Mouse (Mus musculus) layer of hippocampus, adult 11-12 months (tissue): ENCODE results near the gene Rsph1.
A peak's percentile ranks its signal among the peaks of the same experiment; 100 is the strongest.

ENCODE experiments used
- DNase-seq: peaks from one replicate; pipeline ENCODE4 v3.0.0; 2022; ENCODE audit warnings: low spot score

Rsph1 gene

DNA sequence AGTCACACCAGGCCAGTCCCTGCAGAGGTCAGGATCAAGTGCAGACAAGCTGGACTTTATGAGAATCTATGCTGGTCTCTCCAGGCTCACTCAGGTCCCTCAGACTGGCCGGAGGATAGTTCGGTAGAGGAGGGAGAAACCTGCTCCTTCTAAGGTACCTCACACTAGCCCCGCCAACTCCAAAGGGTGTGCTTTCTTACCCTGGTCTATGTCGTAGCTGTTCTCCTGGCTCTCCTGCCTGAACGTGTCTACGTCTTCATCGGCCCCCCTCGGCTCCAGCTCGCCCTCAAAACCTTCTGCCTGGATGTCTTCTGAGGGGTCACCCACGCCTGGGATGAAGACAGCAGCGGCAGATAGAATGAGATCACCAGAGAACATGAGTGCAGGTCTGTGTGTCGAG is 19.3 kb downstream of the Rsph1 start:
- DNase-seq, result no peak

DNA sequence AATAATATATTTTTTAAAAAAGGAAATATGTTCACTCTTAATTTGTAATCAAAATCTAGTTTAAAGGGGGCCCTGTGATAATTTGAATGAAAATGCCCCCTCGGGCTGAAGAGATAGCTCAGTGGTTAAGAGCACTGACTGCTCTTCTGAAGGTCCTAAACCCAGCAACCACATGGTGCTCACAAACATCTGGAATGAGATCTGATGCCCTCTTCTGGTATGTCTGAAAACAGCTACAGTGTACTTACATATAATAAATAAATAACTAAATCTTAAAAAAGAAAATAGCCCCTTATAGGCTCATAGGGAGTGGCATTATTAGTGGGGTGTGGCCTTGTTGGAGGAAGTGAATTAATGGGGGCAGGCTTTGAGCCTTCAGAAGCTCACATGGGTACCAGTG is 20.0 kb downstream of the Rsph1 start:
- no peak for DNase-seq

DNA sequence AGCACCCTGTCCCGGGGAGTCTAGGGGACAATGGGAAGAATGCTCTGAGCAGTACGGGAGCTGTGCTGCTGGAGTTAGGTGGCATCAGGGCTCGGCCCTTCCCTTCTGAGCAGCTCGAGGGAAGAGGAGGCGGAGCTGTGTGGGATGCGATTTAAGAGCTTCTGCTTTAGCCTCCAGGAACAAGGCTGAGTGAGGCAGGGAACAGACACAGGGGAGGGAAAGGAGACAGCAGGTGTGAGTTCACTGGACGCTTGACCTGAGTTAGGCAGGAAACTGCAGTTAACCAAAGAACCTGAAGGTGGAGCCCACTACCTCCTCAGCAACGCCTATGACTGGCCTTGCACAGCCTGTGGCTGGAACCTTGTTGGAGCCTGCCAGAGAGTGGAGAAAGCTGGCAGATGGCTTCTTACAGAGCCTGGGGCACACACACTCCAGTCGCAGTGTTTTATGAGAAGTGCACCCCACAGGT is 22.7 kb downstream of the Rsph1 start:
- DNase-seq, result peak; percentile 80

DNA sequence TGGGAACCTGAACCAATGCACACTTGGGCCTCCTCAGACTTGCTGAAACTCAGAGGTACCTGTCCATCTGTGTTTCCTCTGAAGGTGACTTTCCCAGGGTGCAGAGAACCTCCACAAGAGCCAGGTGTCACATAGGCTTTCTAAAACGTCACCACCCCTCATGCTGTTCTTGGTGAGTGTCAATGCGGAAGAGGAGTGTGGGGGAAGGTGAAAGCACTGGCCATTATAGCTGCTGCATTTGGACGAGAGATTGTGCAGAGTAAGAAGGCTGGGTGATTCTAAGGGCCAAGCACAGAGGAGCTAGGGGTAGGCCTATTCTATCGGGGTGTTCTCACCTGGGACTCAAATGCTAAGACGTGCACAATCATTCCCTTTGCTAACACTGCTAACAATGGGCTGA is 23.2 kb downstream of the Rsph1 start:
- no peak for DNase-seq

DNA sequence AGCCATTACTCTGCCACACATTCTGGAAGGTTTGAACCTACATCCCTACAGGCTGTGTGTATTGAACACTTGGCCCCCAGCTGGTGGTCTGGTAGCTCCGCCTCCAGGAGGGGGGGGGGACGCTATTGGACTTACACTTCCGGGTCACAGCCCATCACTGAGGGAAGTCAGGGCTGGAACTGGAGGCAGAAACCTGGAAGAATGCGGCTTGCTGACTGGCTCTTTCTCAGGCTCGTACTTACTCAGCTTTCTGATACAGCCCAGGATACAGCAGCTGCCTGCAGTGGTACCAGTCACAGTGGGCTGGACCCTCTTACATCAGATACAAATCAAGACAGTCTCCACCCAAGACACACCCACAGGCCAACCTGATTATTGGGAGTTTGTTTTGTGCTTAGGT is 30.0 kb downstream of the Rsph1 start:
- DNase-seq, result no peak

DNA sequence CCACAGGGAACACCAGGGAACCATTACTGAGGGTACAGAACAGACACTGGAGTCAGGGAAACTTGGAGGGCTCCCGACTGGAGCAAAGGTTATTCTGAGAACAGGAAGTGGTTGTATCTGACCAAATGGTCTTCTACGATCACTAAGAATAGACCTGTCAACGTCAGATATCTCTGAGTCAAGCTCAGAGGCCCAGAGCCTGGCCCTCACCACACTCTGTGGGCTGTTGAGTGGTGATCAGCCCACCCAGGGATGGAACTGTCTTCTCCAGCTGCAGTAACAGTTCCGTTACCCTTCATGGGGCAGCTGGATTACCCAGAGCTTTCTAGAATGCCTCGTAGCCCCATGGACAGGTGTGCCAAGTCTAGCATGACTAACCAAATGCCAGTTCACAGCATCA is 31.9 kb downstream of the Rsph1 start:
- no peak for DNase-seq

DNA sequence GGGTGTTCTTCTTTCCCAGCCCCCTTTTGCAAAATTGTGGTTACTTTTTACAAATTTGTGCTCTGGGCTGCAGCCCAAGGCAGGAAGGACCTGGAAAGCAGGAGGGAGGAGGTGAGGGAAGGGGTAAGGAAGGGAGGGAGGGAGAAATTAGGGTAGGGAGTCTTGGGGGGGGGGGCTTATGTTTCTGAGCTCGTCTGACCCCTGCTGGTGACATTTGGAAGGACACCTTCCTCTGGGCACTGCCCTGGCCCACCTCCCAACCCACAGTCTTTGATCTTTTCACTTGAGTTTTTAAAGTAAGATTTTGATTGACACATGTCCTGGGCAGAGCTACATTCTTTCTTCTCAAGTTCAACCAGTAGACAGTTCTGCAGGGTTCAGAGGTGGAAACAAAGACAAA is 34.4 kb downstream of the Rsph1 start:
- DNase-seq, result no peak

DNA sequence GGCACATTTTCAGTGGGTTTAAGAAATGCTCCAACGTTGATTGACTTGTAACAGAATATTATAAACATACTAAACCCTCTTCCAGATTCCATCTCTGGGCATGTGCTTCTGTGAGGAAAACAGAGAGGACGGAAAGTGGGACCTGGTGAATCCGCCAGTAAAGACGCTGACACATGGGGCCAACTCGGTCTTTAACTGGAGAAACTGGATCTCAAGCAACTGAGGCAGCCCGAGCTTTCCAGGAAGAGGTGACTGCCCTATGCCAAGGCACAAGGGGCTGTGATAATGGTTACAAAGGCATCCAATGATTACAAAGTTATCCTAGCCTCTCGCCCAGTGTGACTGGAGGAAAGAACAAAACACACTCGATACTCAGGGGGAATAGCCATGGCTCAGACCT is 36.0 kb downstream of the Rsph1 start:
- DNase-seq, result no peak

DNA sequence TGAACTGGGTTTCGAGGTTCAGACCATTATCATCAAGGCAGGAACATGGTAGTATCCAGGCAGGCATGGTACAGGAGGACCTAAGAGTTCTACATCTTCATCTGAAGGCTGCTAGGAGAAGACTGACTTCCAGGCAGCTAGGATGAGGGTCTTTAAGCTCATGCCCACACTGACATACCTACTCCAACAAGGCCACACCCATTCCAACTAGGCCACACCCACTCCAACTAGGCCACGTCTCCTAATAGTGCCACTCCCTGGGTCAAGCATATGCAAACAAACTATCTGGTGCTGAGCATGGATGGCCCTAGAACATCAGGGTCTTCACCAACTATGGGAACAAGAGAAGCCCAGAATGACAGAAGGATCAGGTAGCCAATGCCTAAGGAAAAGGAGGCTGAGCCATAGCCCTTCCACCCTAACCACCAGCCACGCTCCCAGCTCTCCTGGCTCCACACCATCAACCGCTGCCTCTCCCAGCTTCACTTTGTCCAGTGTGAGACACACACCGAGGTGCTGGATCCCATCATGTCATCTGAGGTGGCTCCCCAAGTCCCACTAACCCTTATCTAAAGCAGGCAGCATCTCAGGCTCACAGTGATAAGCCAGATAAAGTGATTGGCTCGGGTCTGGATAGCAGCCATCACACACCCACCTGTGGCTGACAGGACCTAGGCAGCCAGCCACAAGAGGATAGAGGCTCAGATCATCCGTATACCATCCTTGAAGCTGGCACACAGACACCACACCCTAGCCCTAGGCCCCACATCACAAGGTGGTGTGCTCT is 38.8 kb downstream of the Rsph1 start:
- DNase-seq, result no peak

DNA sequence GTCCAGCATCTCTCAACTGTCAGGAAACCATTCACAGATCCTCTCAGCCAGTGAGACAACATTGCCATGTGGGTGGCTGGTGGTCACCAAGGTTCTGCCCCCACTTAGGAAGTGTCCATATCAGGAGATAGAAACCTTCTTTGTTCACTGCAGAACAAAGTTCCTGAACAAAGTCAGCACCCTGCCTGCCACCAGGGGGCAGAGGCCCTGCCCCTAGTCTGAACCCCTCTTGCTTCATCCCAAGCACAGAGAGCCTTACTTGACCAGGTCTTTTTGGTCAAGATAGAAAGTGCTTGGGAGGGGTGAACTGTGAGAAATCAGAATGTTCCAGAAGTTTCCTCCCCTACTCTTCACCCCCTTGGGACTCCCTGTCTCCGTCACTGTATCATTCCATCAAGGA is 41.3 kb downstream of the Rsph1 start:
- no peak for DNase-seq

DNA sequence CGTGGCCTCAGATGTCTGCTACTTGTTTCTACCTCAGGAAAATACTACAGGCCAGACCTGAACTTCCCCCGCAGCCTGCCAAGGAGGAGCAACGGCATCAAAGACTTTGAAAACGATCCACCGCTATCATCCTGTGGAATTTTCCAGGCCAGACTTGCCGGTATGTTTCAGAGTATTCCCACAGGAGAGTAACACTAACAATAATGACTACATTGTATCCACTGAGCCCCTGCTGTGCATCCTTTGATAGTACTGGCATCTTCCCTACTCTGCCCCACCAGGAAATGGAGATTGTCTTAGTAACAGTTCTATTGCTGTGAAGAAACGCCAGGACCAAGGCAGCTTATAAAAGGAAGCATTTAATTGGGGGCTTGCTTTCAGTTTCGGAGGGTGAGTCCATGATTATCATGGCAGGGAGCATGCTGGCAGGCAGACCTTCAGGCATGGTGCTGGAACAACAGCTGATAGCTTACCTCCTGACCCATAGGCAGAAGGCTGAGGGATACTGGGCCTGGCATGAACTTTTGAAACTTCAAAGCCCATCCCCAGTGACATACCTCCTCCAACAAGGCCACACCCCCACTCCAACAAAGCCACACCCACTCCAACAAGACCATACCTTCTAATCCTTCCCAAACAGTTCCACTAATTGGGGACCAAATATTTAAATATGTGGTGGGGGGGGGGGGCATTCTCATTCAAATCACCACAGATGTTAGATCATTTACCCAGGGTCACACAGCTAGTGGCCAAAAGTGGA is 44.8 kb downstream of the Rsph1 start:
- DNase-seq, result no peak

DNA sequence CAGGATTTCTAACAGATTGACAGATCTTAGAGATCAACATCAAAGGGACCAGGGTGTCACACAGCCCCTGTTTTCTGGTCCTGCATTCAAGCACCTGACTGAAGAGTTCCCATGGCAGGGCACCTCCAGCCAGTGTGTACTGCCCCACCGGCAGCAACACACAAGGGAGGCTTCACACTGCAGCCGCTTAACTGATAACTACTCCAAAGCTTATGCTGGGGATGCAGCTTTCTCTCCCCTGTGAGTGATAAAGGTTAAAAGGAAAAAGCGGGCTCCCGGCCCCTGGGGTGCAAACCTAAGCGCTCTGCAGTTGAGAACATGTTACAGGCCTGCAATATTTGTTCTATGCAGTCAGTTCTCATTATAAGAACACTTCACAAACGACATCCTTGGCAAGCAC is 45.4 kb downstream of the Rsph1 start:
- no peak for DNase-seq

DNA sequence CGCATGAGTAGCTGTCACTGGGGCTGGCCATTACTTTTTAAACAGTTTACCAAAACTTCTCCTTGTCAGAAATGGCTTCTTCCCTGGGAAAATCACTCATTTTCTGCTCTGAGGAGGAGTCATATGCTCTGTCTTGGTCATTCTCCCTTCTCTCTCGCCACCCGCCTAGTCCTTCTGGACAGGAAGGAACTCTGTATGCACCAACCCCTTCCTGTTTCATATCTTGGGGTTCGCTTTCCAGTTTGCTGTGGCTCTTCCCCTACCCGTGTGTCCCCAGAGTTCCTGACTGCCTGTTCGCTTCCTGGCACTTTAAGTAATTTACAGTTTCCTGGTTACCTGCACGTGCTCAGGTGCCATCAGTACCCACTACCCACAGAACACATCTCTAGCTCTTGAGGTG is 50.3 kb downstream of the Rsph1 start:
- no peak for DNase-seq

DNA sequence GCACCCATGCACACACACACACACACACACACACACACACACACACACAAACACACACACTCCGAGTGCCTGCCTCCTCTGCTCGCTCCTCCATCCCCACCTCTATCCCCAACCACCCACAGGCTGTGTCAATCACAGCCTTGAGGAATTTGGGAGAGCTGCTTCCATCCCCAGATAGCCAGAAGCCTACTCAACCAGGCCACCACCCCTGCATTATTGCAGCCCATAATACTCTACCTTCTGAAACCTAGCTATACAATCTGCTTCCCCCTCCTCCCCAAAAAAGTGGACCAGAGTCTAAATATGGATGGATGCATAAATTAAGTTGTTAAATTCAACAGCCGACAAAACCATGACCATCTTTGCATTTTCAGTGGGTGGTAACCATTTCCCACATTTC is 50.8 kb downstream of the Rsph1 start:
- DNase-seq, result no peak

DNA sequence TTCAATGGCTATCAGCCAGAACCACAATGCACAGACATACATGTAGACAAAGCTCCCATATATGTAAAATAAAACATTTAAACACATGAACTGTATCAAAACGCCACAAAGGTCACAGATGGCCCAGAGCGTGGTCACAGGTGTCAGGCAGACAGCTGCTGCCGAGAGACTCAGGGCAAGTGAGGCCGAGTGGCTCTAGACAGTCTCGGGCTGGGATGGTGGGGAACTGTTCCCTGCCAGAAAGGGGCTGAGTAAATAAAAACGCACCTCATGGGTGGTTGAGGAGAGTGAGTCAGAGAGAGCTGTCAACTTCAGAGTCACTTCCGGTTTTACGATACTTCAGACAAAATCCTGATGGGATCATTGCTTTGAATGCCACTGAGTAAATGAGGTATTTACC is 52.6 kb downstream of the Rsph1 start:
- no peak for DNase-seq

DNA sequence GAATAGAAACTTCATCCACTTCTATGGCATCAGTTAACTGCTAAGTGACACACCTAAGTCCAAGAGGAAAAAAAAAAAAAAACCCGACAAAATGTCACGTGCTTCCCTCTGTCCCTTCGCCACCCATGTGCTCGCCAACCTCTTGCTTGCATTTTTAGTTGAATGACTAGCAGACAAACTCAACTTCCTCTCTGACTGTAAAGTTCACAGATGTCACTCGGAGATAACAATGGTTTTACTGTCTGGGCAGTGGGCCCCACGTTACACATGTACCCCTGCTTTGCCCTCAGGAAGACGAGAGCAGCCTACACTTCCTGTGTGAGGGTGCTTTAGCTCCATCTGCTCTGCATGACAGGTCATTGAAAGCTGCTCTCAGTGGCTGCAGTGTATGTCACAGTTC is 53.3 kb downstream of the Rsph1 start:
- DNase-seq, result no peak

DNA sequence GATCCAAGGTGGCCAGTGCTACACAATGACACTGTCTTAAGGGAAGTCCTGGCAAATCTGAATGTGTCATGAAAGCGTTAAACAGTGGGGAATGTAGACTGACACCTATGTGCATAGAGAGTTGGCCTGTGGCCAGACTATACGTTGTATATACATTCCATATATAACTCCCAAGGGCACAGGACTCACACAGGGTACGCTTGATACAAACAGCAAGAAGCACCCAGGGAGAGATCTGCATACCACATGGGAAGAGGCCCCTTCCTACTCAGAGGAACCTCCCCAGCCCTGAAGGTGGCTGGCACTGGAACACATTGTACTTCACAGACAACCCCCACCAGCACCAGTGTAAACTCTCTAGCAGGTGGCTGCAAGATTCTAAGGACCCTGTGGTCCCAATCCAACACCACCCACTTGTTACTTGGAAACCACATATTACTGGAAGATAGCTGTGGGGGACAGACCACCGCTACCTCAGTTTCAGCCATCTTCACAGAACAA is 54.3 kb downstream of the Rsph1 start:
- no peak for DNase-seq

DNA sequence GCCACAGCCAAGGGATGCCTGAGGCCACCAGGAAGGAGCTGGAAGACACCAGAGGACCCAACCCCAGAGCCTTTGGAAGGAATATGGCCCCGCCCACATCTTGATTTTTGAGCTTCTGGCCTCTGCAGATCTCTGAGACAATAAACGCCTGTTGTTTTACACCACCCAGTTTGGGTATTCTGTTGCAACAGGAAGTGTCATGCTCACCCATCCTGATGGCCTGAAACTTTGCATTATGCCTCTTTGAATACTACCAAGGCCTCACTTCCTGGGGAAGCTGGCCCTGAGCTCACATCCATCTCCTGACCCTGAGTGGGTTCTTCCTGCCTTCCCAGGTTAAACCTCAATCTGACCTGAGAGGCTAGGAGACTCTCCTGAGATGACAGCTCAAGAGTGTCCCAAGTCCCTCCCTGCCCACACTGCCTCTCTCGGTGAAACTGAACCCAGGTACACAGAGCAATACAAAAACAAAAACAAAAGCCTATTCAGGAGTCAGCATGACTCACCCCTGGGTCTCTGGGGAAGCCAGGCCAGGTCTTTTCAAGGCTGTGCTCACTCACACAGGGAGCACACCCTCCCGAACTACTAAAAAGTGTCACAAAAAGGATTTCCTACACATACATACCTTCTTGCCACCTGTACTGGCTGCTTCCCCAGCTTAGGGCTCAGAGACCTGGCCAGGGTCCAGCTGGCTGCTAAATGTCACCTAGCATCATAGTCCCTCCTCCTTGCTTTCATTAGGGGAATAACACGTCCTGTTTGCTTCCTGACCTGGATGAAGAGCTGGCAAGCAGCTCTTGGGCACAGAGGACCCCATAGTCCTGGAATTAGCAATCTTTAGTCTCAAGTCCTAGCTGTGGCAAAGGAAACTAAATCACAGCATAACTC is 60.9 kb downstream of the Rsph1 start:
- no peak for DNase-seq

DNA sequence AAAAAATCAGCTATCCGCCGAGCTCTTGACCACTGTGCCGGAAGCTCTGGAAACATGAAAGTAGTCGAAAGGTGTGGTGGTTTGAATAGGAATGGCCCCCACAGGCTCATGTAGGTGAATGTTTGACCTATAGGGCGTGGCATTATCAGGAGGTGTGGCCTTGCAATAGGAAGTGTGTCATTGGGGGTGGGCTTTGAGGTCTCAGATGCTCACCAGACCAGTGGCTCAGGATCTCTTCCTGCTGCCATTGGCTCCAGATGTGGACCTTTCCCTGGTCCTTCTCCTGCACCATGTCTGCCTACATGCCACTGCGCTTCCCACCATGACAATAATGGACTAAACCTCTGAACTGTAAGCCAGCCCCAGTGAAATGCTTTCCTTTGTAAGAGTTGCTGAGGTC is 65.3 kb downstream of the Rsph1 start:
- DNase-seq, result no peak

DNA sequence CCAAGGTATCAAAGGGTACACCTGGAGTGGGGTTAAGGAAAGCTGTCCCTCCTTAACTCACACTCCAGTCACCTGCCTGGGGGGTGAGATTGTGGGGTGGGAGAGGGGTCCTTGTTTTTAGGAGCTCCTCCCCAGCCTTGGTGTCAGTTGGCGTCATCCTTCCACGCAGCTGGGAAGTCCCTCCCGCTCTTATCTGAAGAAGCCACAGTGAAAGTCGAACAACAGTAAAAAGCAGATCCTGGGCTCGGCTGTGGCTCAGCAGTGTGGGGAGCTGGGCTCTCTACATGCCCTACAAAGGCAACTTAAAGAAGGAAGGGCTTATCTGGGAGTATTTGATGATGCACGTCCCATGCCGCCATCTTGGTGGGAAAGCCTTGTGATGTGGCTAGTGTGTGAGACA is 66.9 kb downstream of the Rsph1 start:
- DNase-seq, result no peak

DNA sequence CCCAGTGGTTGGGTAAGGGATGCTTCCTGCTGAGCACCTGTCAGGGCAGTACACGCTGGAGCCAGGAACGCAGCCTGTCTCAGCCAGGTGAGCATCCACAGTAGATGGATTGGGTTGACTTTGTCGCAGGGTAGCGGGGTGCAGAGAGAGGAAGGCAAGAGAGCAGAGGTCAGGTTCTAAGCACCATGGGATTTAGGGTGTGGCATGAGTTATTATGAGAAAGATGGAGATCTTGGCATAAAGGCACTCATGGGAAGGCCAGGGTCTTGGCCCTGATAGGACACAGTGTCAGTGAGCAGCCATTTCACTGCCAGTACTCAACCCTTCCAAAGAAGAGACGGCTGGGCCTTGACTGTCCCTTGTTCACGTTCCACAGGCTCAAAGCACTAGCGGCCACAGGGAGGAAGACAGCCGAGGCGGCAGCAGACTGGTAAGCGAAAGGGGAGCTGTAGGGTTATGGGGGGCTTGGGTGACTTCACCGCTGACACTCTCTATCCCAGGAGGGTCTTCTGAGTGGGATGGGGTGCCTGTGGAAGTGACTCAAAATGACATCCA is 67.7 kb downstream of the Rsph1 start:
- DNase-seq, result no peak

DNA sequence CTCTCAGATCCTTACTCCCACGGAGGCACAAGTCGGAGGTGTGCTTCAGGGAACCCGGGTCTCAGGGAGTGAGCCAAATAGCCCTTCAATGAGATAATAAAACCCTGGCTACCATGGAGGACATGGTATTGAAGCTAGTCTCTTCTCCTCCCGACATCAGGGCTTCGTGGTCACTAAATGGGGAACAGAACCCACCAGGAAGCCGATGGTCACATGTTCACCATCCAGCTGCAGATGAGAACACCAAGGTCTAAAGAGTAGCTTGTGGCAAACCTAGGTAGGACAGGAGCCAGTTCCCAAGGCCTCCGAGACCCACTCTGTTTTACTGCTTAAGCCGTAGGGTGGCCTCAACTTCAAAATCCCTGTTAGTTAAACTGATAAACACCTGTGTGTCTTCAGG is 68.5 kb downstream of the Rsph1 start:
- DNase-seq, result no peak
